Mouse (Mus musculus) ES-CJ7 (cell line): ENCODE data around the gene Thsd7a.

Experiments
- DNase-seq: peaks from one replicate; pipeline ENCODE4 v3.0.0; 2011; ENCODE audit warnings: low read depth, low spot score

Thsd7a gene

GRCm38 (mm10) chr6:12386731-12387130 is 362.5 kb downstream of the Thsd7a start:
- no peak for DNase-seq

GRCm38 (mm10) chr6:12385591-12385990 is 363.6 kb downstream of the Thsd7a start:
- no peak for DNase-seq

- no peak for DNase-seq
Measured at GRCm38 (mm10) chr6:12381136-12381778, 368.0 kb downstream of the Thsd7a start.

- no peak for DNase-seq
Measured at GRCm38 (mm10) chr6:12380717-12381116, 368.5 kb downstream of the Thsd7a start.

- DNase-seq, result no peak
Measured at GRCm38 (mm10) chr6:12358737-12359136, 390.5 kb downstream of the Thsd7a start.

GRCm38 (mm10) chr6:12353573-12353972 is 395.6 kb downstream of the Thsd7a start:
- DNase-seq, result no peak

GRCm38 (mm10) chr6:12352165-12352719 is 397.0 kb downstream of the Thsd7a start:
- no peak for DNase-seq

GRCm38 (mm10) chr6:12350753-12351152 is 398.5 kb downstream of the Thsd7a start:
- no peak for DNase-seq

- no peak for DNase-seq
Measured at GRCm38 (mm10) chr6:12349105-12349759, 400.0 kb downstream of the Thsd7a start.

GRCm38 (mm10) chr6:12348667-12349066 is 400.5 kb downstream of the Thsd7a start:
- no peak for DNase-seq

- no peak for DNase-seq
Measured at GRCm38 (mm10) chr6:12336590-12337584, 412.3 kb downstream of the Thsd7a start.

- peak; percentile 36 for DNase-seq
Measured at GRCm38 (mm10) chr6:12315070-12315909, 433.9 kb downstream of the Thsd7a start.

- no peak for DNase-seq
Measured at GRCm38 (mm10) chr6:12307502-12307901, 441.7 kb downstream of the Thsd7a start.

- peak; percentile 31 for DNase-seq
Measured at GRCm38 (mm10) chr6:12262641-12263400, 486.4 kb downstream of the Thsd7a start.
